In genomic region chr4:141898905-141899304, GRCm38 (mm10) we compare ENCODE assay signal across 19 mouse cellular contexts. TPM values are rescaled to one million over a fixed set of nuclear protein-coding genes. Genes with fewer than 3 reads are reported as not detected.
DNase-seq lines count a peak whose midpoint lies in the region; ATAC-seq and TF ChIP-seq lines count a peak whose summit lies in the region.
"Had no signal": no experiment of that assay in that cellular context is flagged by ENCODE, and none has a peak within 500 bp of the region (broad histone marks: within the 10 kb centered on the region; RNA-seq: fewer than 3 reads in every experiment).

No protein-coding gene starts in this region.

- no peak overlapping the region for H3K4me2 ChIP-seq in forebrain, embryonic 11.5 days (ENCODE audit: low read depth, low read length, severe bottlenecking)
- no peak overlapping the region for H3K4me2 ChIP-seq in forebrain, embryonic 16.5 days (ENCODE audit: low read length)
- H3K4me2 ChIP-seq in hindbrain, postnatal 0 days (ENCODE audit: low read depth, low read length), result no peak overlapping the region
- no peak overlapping the region for H3K4me2 ChIP-seq in neural tube, embryonic 12.5 days (replicated peaks)
- H3K4me2 ChIP-seq: heart, embryonic 15.5 days; kidney, embryonic 15.5 days; limb, embryonic 12.5 days had no signal

- no peak overlapping the region; the same call in 1 of the 2 replicates for H3K9ac ChIP-seq in forebrain, embryonic 11.5 days (ENCODE audit: low read length)
- H3K9ac ChIP-seq in forebrain, embryonic 16.5 days (replicated peaks; ENCODE audit: low read depth, low read length), result no peak overlapping the region
- H3K9ac ChIP-seq in hindbrain, postnatal 0 days (replicated peaks; ENCODE audit: low read length), result no peak overlapping the region
- no peak overlapping the region for H3K9ac ChIP-seq in neural tube, embryonic 12.5 days
- H3K9ac ChIP-seq: heart, embryonic 15.5 days; kidney, embryonic 15.5 days; liver, embryonic 14.5 days had no signal

- H3K4me3 ChIP-seq in forebrain, embryonic 11.5 days (ENCODE audit: low read depth, low read length), result no peak overlapping the region
- H3K4me3 ChIP-seq in forebrain, embryonic 16.5 days (replicated peaks; ENCODE audit: low read length), result no peak overlapping the region
- no peak overlapping the region for H3K4me3 ChIP-seq in hindbrain, postnatal 0 days (ENCODE audit: low read length)
- no peak overlapping the region for H3K4me3 ChIP-seq in neural tube, embryonic 12.5 days
- H3K4me3 ChIP-seq: heart, embryonic 15.5 days; kidney, embryonic 15.5 days; limb, embryonic 12.5 days had no signal

- no peak for DNase-seq in forebrain, embryonic 11.5 days (ENCODE audit: low spot score)
- DNase-seq in hindbrain, postnatal 0 days (ENCODE audit: low spot score), result no peak
- DNase-seq in spleen, postnatal 14 days (ENCODE audit: low spot score in 2 of 2), result no peak
- no peak for DNase-seq in testis, postnatal 14 days (ENCODE audit: low spot score)
- no peak for DNase-seq in cerebellum, adult 18-20 months
- DNase-seq: cerebellum, adult 9-11 months; embryo, embryonic 11 days; right cerebral cortex, adult 18-20 months had no signal

- peak overlapping the region; percentile 94 for H3K27ac ChIP-seq in forebrain, embryonic 11.5 days (ENCODE audit: low read depth, low read length)
- H3K27ac ChIP-seq in forebrain, embryonic 16.5 days (ENCODE audit: low read length), result peak overlapping the region; percentile 74
- 0 out of 2 replicates have a peak overlapping the region, but pooled peaks have one; percentile 70 for H3K27ac ChIP-seq in hindbrain, postnatal 0 days
- peak overlapping the region; percentile 17; the same call in 1 of the 2 replicates for H3K27ac ChIP-seq in neural tube, embryonic 12.5 days
- H3K27ac ChIP-seq: liver, embryonic 14.5 days had no signal

- no peaks in the 10 kb centered on the region for H3K9me3 ChIP-seq in forebrain, embryonic 11.5 days (ENCODE audit: control insufficient read depth, low read length)
- H3K9me3 ChIP-seq in forebrain, embryonic 16.5 days (ENCODE audit: control insufficient read depth, low read length), result no peaks in the 10 kb centered on the region
- H3K9me3 ChIP-seq in hindbrain, postnatal 0 days (ENCODE audit: low read length), result no peaks in the 10 kb centered on the region
- H3K9me3 ChIP-seq in neural tube, embryonic 12.5 days, result no peaks in the 10 kb centered on the region
- H3K9me3 ChIP-seq: heart, embryonic 15.5 days; kidney, embryonic 15.5 days; limb, embryonic 12.5 days had no signal

- ATAC-seq in forebrain, embryonic 11.5 days (replicated peaks; ENCODE audit: low FRiP score), result no peak
- no peak for ATAC-seq in forebrain, embryonic 16.5 days
- no peak for ATAC-seq in hindbrain, postnatal 0 days
- ATAC-seq in neural tube, embryonic 12.5 days (ENCODE audit: low FRiP score, low read depth), result no peak
- ATAC-seq: inflammation-experienced regulatory T-cells, adult 6 months had no signal

- H3K27me3 ChIP-seq in forebrain, embryonic 11.5 days (ENCODE audit: control insufficient read depth, insufficient read depth, low read length), result no peaks in the 10 kb centered on the region
- H3K27me3 ChIP-seq in forebrain, embryonic 16.5 days (replicated peaks; ENCODE audit: control insufficient read depth, insufficient read depth, low read length), result no peaks in the 10 kb centered on the region
- no peaks in the 10 kb centered on the region for H3K27me3 ChIP-seq in hindbrain, postnatal 0 days (ENCODE audit: insufficient read depth, low read length)
- no peaks in the 10 kb centered on the region for H3K27me3 ChIP-seq in neural tube, embryonic 12.5 days (replicated peaks)
- H3K27me3 ChIP-seq: heart, embryonic 15.5 days; kidney, embryonic 15.5 days; limb, embryonic 12.5 days had no signal

- TF ChIP-seq CTCF in hindbrain, postnatal 0 days (IDR thresholded peaks at IDR 0.05; ENCODE audit: low read depth), result no peak

- H3K4me1 ChIP-seq in forebrain, embryonic 11.5 days (replicated peaks; ENCODE audit: control insufficient read depth, insufficient read depth, low read length), result peaks cover 36% of the 10 kb centered on the region
- H3K4me1 ChIP-seq in forebrain, embryonic 16.5 days (replicated peaks; ENCODE audit: control insufficient read depth, insufficient read depth, low read length), result peaks cover 54% of the 10 kb centered on the region
- H3K4me1 ChIP-seq in hindbrain, postnatal 0 days (ENCODE audit: insufficient read depth, low read length), result peaks cover 20% of the 10 kb centered on the region
- peaks cover 52% of the 10 kb centered on the region for H3K4me1 ChIP-seq in neural tube, embryonic 12.5 days

- H3K36me3 ChIP-seq in forebrain, embryonic 11.5 days (ENCODE audit: control insufficient read depth, insufficient read depth, low read length), result no peaks in the 10 kb centered on the region
- H3K36me3 ChIP-seq in forebrain, embryonic 16.5 days (ENCODE audit: control insufficient read depth, insufficient read depth), result no peaks in the 10 kb centered on the region
- H3K36me3 ChIP-seq in hindbrain, postnatal 0 days (ENCODE audit: insufficient read depth, low read length), result no peaks in the 10 kb centered on the region
- no peaks in the 10 kb centered on the region for H3K36me3 ChIP-seq in neural tube, embryonic 12.5 days
- H3K36me3 ChIP-seq: heart, embryonic 15.5 days; kidney, embryonic 15.5 days; limb, embryonic 12.5 days had no signal

- 85% methylated on average over 8 of the region's 8 CpGs for WGBS in forebrain, embryonic 11.5 days
- 82% methylated on average over 8 of the region's 8 CpGs for WGBS in forebrain, embryonic 16.5 days
- WGBS in hindbrain, postnatal 0 days, result 80% methylated on average over 8 of the region's 8 CpGs
- WGBS in neural tube, embryonic 12.5 days, result 80% methylated on average over 8 of the region's 8 CpGs

RNA-seq across cellular contexts. Expression of gene Efhd2, which starts 24.2 kb away (rescaled TPM):
- 43.4 and 45.3 TPM in 2 replicates for polyA plus RNA-seq in forebrain, embryonic 11.5 days (2014; fragmentation: Nextera tagmentation; extraction: Ambion mirVana)
- 69.9 and 76.8 TPM in 2 replicates for polyA plus RNA-seq in forebrain, embryonic 16.5 days (2015; fragmentation: Nextera tagmentation; extraction: Ambion mirVana)
- 39.4 and 49.2 TPM in 2 replicates for total RNA-seq in hindbrain, postnatal 0 days (2014; rRNA removed)
- polyA plus RNA-seq in hindbrain, postnatal 0 days (2015; fragmentation: Nextera tagmentation; extraction: Ambion mirVana), result 62.5 and 64.8 TPM in 2 replicates
- polyA plus RNA-seq in neural tube, embryonic 12.5 days (2016; fragmentation: Nextera tagmentation; extraction: Ambion mirVana), result 75.9 and 79.1 TPM in 2 replicates

RNA-seq across cellular contexts. Expression of gene Ctrc, which starts 52.7 kb away (rescaled TPM):
- polyA plus RNA-seq in forebrain, embryonic 11.5 days (2014; fragmentation: Nextera tagmentation; extraction: Ambion mirVana), result not detected in 2 replicates
- polyA plus RNA-seq in forebrain, embryonic 16.5 days (2015; fragmentation: Nextera tagmentation; extraction: Ambion mirVana), result not detected in 2 replicates
- total RNA-seq in hindbrain, postnatal 0 days (2014; rRNA removed), result not detected in 2 replicates
- polyA plus RNA-seq in hindbrain, postnatal 0 days (2015; fragmentation: Nextera tagmentation; extraction: Ambion mirVana), result not detected in 2 replicates
- polyA plus RNA-seq in neural tube, embryonic 12.5 days (2016; fragmentation: Nextera tagmentation; extraction: Ambion mirVana), result not detected in 2 replicates
- total RNA-seq: ES-E14; granulocyte monocyte progenitor cell, adult 5-6 weeks; layer of hippocampus, adult 18-20 months had no signal
- polyA plus RNA-seq: heart, embryonic 15.5 days; inflammation-experienced regulatory T-cells, adult 6 months; kidney, embryonic 15.5 days; limb, embryonic 12.5 days; liver, embryonic 14.5 days; urinary bladder, adult 2 months had no signal

Comparison
In these comparisons a context has a peak if more than half of its experiments do, and no peak if none do; other contexts are left out.
1. H3K27ac ChIP-seq: peak in every context shown above with its lines; median percentile 94 in forebrain, embryonic 11.5 days; 74 in forebrain, embryonic 16.5 days; 70 in hindbrain, postnatal 0 days; 17 in neural tube, embryonic 12.5 days.